Mouse (Mus musculus) liver, embryonic 13.5 days (tissue): ENCODE measurements around the gene Slc31a1. TPM values are rescaled to one million over a fixed set of nuclear protein-coding genes. Genes with fewer than 3 reads are reported as not detected.
A peak's percentile ranks its signal among the peaks of the same experiment; 100 is the strongest.

Source experiments
- ATAC-seq: fragments of 200-750 bp; cut with Nextera tagmentation; 2 replicates; pipeline ENCODE4 v1.8.0; 2017; ENCODE audit warnings: low read depth, mild to moderate bottlenecking, moderate number of reproducible peaks, moderate library complexity
- DNase-seq: peaks from one replicate; pipeline ENCODE4 v3.0.0; 2022
- H3K27ac ChIP-seq: fragments of 300-500 bp; sonication (generic); 2 replicates; pipeline ENCODE4 v1.5.1; 2015; ENCODE audit warnings: moderate library complexity, mild to moderate bottlenecking, inconsistent platforms
- H3K27me3 ChIP-seq: fragments of 300-500 bp; sonication (generic); 2 replicates; pipeline ENCODE4 v1.6.1; 2015; ENCODE audit warnings: mild to moderate bottlenecking, inconsistent platforms
- H3K36me3 ChIP-seq: fragments of 300-500 bp; sonication (generic); 2 replicates; pipeline ENCODE4 v1.6.1; 2015; ENCODE audit warnings: mild to moderate bottlenecking, inconsistent platforms
- H3K4me1 ChIP-seq: fragments of 300-500 bp; sonication (generic); replicated peaks from 2 replicates; pipeline ENCODE4 v1.6.1; 2015; ENCODE audit warnings: inconsistent platforms
- H3K4me2 ChIP-seq: fragments of 300-500 bp; sonication (generic); 2 replicates; pipeline ENCODE4 v1.6.1; 2015; ENCODE audit warnings: inconsistent platforms, mild to moderate bottlenecking, moderate library complexity
- H3K4me3 ChIP-seq: fragments of 300-500 bp; sonication (generic); replicated peaks from 2 replicates; pipeline ENCODE4 v1.5.1; 2015; ENCODE audit warnings: mild to moderate bottlenecking, inconsistent platforms
- H3K9ac ChIP-seq: fragments of 300-500 bp; sonication (generic); 2 replicates; pipeline ENCODE4 v1.6.1; 2015; ENCODE audit warnings: mild to moderate bottlenecking, inconsistent platforms
- H3K9me3 ChIP-seq: fragments of 300-500 bp; sonication (generic); replicated peaks from 2 replicates; pipeline ENCODE4 v1.6.1; 2016; ENCODE audit warnings: inconsistent platforms
- WGBS: fragments of 180-500 bp; shearing (Covaris S2); methylation state at CpG from one replicate; pipeline ENCODE4 v1.1.7; 2015; ENCODE audit not compliant: insufficient replicate concordance; 5-methylcytosine and 5-hydroxymethylcytosine counted together
- polyA plus RNA-seq: library from polyadenylated mRNA; unstranded; fragments of >200 nt; fragmentation: Nextera tagmentation; extraction: Ambion mirVana; gene quantifications from 2 replicates; pipeline ENCODE4 v1.2.1, GENCODE M21; 2015

Gene Slc31a1
- polyA plus RNA-seq, 1 experiment from 2014 or later: 39.0 TPM

DNA sequence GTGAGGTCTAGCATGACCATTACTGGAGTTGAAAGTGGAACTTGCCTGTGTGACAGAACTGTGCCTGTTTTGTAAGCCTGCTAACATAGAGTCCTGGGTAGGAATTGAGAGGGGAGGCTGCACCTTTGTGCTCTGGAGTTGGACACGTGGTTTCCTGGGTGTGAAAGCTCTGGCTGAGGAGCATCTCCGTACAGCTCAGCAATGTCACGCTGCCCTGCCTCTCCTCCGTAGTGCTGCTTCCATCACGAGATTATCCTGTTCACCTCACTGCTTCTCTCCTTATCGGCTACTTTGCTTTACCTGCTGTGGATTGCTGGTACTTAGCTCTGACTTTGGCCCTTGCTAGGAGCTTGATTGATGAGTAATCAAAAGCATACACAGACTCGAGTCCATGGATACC, 23.2 kb downstream of the Slc31a1 start:
- H3K27ac ChIP-seq: peak overlapping the region; percentile 31; the same call in 1 of the 2 replicates
- no peak overlapping the region for H3K9ac ChIP-seq
- peaks cover 31% of the 10 kb centered on the region for H3K36me3 ChIP-seq
- DNase-seq (no peak), ATAC-seq (peak; percentile 35)
- H3K4me3 ChIP-seq: no peak overlapping the region
- peaks cover 43% of the 10 kb centered on the region for H3K4me1 ChIP-seq
- H3K27me3 ChIP-seq: no peaks in the 10 kb centered on the region
- no peaks in the 10 kb centered on the region for H3K9me3 ChIP-seq
- H3K4me2 ChIP-seq: 0 out of 2 replicates have a peak overlapping the region, but pooled peaks have one; percentile 12
- WGBS: 77% methylated on average over 7 of the region's 7 CpGs

DNA sequence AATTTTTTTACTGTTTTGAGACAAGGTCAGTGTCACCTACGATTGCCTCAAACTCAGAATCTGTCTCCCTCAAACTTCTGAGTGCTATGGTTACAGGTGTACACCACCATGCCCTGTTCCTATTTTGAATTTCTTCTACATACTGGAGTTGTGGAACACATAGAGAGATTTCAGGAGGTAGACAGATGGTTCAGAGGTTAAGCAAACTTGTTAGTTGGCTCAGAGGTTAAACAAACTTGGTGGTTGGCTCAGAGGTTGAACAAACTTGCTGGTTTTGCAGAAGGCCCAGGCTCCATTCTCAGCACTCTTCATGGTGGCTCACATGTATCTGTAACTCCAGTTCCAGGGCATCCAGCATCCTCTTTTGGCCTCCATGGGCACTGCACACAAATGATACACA, 23.6 kb downstream of the Slc31a1 start:
- Histone ChIP-seq H3K9me3 (no peaks in the 10 kb centered on the region), H3K4me1 (peaks cover 39% of the 10 kb centered on the region), H3K27me3 (no peaks in the 10 kb centered on the region), H3K4me3 (no peak overlapping the region), H3K9ac (no peak overlapping the region), H3K4me2 (0 out of 2 replicates have a peak overlapping the region, but pooled peaks have one; percentile 12), H3K36me3 (peaks cover 35% of the 10 kb centered on the region), H3K27ac (no peak overlapping the region; the same call in 1 of the 2 replicates)
- ATAC-seq: peak; percentile 66
- no peak for DNase-seq
- 72% methylated on average over 1 of the region's 1 CpGs for WGBS

DNA sequence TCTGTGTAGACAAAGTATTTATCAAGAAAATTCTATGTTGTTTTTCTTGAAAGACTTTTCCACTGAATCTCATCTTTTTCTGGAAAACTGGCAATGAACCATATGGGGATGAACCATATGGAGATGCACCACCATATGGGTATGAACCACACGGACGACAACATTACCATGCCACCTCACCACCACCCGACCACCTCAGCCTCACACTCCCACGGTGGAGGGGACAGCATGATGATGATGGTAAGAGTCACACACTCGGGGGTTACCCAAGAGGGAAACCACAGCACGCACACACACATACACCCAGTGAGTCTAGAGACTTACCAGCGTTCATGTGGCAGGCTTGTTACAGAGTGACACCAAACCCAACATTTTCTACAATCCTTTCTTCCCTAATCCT, 24.9 kb downstream of the Slc31a1 start:
- Histone ChIP-seq H3K4me1 (peaks cover 43% of the 10 kb centered on the region), H3K36me3 (peaks cover 37% of the 10 kb centered on the region), H3K27ac (no peak overlapping the region), H3K4me3 (no peak overlapping the region), H3K4me2 (no peak overlapping the region), H3K9me3 (no peaks in the 10 kb centered on the region), H3K9ac (no peak overlapping the region), H3K27me3 (no peaks in the 10 kb centered on the region)
- DNase-seq: no peak
- no peak for ATAC-seq
- 75% methylated on average over 7 of the region's 7 CpGs for WGBS

DNA sequence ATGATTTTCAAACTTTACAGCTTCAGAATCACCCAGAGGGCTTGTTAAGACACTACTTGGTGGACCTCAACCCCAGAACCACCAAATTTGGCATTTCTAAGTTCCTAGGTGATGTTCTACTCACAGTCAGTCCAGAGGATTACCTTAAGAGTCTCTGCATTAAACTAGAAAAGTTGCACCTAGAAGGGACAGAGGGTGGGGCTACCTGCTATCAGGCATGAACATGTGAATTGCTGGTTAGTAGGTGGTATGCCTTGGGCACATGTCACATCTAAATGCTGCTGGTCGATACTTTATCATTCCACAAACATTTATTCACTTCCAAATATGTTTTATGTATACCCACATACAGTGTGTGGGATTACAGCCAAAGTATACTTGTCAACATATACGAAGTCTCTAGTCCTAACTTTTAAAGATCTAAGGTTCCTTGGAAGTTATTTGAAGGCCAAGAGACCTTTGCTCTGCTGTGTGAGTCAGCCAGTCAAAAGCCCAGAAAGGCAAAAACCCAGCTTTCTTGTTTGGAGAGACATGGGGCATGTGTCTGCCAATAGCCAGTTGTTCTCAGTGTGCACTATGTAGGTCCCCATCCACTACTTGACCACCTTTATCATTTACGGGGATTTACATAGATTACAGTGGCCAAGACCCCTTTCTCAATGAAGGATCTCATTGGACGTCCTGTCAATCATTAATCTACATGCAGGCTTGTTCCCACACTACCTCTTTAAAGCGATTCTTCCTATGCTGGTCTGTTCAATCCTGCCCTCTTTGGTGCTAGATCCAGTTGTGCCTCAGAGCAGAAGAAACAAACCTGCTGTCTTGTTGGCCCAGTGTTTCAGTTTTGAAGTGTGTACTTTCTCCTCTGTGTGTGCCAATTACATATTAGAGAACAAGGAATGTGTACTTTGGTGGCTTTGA, 29.3 kb downstream of the Slc31a1 start:
- ATAC-seq: peak; percentile 41; the same call in 1 of the 2 replicates
- no peak overlapping the region for H3K9ac ChIP-seq
- no peak overlapping the region for H3K4me3 ChIP-seq
- H3K27me3 ChIP-seq: no peaks in the 10 kb centered on the region
- H3K4me1 ChIP-seq: peaks cover 16% of the 10 kb centered on the region
- H3K4me2 ChIP-seq: no peak overlapping the region
- H3K27ac ChIP-seq: no peak overlapping the region
- DNase-seq: no peak
- peaks cover 63% of the 10 kb centered on the region for H3K36me3 ChIP-seq
- no peaks in the 10 kb centered on the region for H3K9me3 ChIP-seq
- 62% methylated on average over 5 of the region's 5 CpGs for WGBS

DNA sequence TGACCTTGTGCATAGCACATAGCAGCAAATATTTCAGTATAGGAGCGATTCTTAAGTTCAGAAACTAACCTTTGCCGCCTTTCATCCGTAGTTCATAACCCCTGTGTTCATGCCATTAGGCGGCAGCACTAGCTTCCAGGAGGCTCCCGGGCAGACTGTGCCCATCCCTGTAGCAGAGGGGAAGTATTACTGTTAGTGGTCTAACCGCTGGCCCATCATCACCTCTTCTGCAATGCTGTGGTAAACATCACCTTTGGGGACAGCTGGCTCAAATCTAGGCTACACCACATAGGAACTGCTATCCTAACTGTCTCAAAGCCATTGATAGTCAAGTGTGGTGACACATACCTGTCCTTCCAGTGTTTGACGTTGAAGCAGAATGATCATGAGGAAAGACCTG, 31.4 kb downstream of the Slc31a1 start:
- Histone ChIP-seq H3K27me3 (no peaks in the 10 kb centered on the region), H3K36me3 (peaks cover 70% of the 10 kb centered on the region), H3K4me3 (no peak overlapping the region), H3K27ac (no peak overlapping the region), H3K4me1 (peaks cover 15% of the 10 kb centered on the region), H3K4me2 (no peak overlapping the region), H3K9ac (no peak overlapping the region), H3K9me3 (no peaks in the 10 kb centered on the region)
- 0 out of 2 replicates have a peak, but pooled peaks have one; percentile 16 for ATAC-seq
- WGBS: 73% methylated on average over 7 of the region's 7 CpGs
- DNase-seq: no peak

DNA sequence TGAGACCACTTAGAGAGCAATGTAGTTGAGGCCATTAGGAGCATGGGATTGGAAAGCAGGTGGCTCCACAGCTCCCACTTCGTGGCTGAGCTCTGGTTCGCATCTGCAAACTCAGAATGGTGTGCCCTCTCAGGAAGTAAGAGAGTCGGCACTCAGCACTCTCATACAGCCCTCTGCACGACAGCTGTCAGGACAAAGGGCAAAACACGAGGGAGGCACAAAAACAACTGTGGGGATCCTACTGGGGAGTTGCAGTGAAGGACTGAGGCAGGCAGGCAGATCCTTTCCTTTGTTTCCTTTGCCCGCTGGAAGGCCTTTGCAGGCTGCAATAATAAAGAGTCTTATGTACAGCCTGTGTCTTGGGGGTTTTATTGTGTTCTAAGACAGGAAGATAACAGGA, 32.9 kb downstream of the Slc31a1 start:
- Histone ChIP-seq H3K27me3 (no peaks in the 10 kb centered on the region), H3K4me1 (peaks cover 25% of the 10 kb centered on the region), H3K9ac (no peak overlapping the region), H3K27ac (0 out of 2 replicates have a peak overlapping the region, but pooled peaks have one; percentile 1), H3K36me3 (peaks cover 73% of the 10 kb centered on the region), H3K9me3 (no peaks in the 10 kb centered on the region), H3K4me3 (no peak overlapping the region), H3K4me2 (no peak overlapping the region)
- WGBS: 70% methylated on average over 6 of the region's 6 CpGs
- DNase-seq (no peak), ATAC-seq (no peak)

DNA sequence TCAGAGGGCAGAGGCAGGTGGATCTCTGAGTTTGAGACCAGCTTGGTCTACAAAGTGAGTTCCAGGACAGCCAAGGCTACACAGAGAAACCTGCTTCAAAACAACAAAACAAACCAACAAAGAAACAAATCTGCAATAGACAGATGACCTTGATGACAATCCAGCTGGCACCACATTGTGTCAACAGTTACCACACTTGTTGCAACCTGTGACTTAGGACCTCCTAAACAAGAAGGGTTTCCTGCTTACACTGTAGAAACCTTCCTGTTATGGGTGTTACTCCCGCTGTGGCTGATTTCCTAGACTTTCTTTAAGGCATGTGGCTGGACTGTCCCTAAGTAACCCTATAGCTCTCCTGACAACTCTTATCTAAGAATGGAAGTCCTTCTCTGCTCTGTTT, 35.3 kb downstream of the Slc31a1 start:
- WGBS: 74% methylated on average over 1 of the region's 1 CpGs
- Histone ChIP-seq H3K4me2 (no peak overlapping the region), H3K27me3 (no peaks in the 10 kb centered on the region), H3K9ac (no peak overlapping the region), H3K4me3 (no peak overlapping the region), H3K36me3 (peaks cover 82% of the 10 kb centered on the region), H3K4me1 (peaks cover 11% of the 10 kb centered on the region), H3K27ac (no peak overlapping the region), H3K9me3 (no peaks in the 10 kb centered on the region)
- DNase-seq (no peak), ATAC-seq (no peak)

DNA sequence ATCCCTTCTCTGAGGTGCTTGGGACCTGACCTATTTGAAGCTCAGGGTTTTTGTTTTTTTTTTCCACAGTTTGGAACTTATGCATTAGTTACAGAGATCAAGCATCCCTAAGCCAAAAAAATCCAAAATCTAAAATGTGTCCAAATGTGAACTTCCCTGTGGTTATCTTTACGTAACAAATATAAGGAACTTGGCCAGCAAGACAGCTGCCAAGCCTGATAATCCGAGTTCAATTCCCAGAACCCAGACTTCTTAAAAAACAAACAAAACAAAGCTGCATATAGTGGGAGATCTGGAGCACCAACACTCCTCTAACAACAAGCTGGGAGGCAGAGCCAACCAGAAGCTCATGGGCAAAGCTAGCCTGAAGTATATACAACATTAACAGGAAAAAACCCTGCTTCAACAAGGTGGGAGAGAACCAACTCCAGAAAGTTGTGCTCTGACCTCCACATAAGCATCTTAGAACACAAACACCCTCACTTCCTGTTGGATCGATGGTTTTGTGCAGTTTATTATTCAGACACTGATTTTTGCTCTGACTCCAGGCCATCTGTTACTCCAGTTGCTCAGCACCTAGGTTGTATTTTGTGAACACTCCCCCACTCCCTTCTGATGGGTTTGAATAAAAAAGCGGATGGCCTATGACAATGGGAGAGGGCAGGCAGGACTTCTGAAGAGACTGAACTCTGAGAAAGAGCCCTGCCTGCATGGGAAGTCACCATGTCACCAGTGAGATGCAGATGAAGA, 37.3 kb downstream of the Slc31a1 start:
- 74% methylated on average over 4 of the region's 4 CpGs for WGBS
- Histone ChIP-seq H3K4me2 (no peak overlapping the region), H3K9me3 (no peaks in the 10 kb centered on the region), H3K4me3 (no peak overlapping the region), H3K4me1 (peaks cover 11% of the 10 kb centered on the region), H3K36me3 (peaks cover 86% of the 10 kb centered on the region), H3K27ac (no peak overlapping the region), H3K9ac (no peak overlapping the region), H3K27me3 (no peaks in the 10 kb centered on the region)
- DNase-seq: no peak
- no peak for ATAC-seq

DNA sequence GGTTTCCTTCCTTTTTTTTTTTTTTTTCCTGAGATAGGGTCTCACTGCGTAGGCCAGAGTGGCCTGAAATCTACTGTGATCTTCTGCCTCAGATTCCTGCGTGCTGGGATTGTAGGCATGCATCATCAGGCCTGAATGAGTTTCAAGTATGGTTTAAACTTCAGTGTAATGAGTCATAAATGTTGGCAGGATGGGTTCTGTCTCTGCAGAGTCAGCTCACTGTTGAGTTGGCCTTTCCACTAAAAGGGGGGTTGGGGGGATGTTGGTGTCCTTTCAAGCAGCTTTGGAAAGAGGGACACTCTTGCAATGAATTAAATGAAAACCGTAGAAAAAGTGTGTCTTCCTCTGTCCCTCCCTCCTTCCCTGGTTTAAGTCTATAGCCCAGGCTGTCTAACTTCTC, 38.4 kb downstream of the Slc31a1 start:
- 79% methylated on average over 3 of the region's 3 CpGs for WGBS

DNA sequence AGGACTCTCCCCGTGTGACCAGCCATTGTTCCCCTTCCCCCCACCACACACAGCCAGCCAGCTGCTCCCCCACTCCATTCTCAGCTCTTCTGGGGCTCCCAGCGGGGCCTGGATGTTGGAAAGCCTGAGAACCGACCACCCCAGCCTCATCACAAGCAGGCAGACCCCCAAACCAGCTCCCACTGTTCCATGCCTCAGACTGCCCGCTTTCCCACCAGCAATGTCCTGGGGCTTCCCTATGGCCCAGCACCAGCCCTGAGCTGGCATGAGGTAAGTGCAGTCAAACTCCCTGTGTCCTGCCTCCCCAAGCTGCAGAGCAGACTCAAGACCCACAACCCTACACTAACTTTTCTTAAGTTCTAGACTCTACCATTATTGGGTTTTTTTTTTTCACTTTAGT, 45.6 kb downstream of the Slc31a1 start:
- Histone ChIP-seq H3K4me3 (no peak overlapping the region), H3K9ac (no peak overlapping the region), H3K9me3 (no peaks in the 10 kb centered on the region), H3K4me2 (0 out of 2 replicates have a peak overlapping the region, but pooled peaks have one; percentile 6), H3K4me1 (peaks cover 33% of the 10 kb centered on the region), H3K27me3 (no peaks in the 10 kb centered on the region), H3K36me3 (peaks cover 45% of the 10 kb centered on the region), H3K27ac (no peak overlapping the region)
- WGBS: 86% methylated on average over 4 of the region's 4 CpGs
- DNase-seq: no peak
- ATAC-seq: no peak

More for the DNA sequence above, 38.4 kb downstream of the Slc31a1 start:
- Histone ChIP-seq H3K9me3 (no peaks in the 10 kb centered on the region), H3K4me3 (no peak overlapping the region), H3K4me1 (peaks cover 11% of the 10 kb centered on the region), H3K9ac (no peak overlapping the region), H3K4me2 (no peak overlapping the region), H3K27me3 (no peaks in the 10 kb centered on the region), H3K36me3 (peaks cover 90% of the 10 kb centered on the region), H3K27ac (no peak overlapping the region)
- no peak for DNase-seq
- ATAC-seq: no peak
